Mouse (Mus musculus) embryonic fibroblast, embryonic 13.5 days (primary cell): Measurements from ENCODE around the gene Nudcd2.

Experiments used
- CTCF ChIP-seq: IDR thresholded peaks from 2 replicates; pipeline ENCODE4 v1.5.1; 2011; ENCODE audit warnings: mild to moderate bottlenecking, control low read depth, low read length, moderate library complexity, borderline replicate concordance; ENCODE audit not compliant: insufficient read depth
- POLR2A ChIP-seq: IDR thresholded peaks from 2 replicates; pipeline ENCODE4 v1.6.1; 2011; ENCODE audit warnings: low read depth, mild to moderate bottlenecking, control low read depth, low read length, moderate library complexity

DNA sequence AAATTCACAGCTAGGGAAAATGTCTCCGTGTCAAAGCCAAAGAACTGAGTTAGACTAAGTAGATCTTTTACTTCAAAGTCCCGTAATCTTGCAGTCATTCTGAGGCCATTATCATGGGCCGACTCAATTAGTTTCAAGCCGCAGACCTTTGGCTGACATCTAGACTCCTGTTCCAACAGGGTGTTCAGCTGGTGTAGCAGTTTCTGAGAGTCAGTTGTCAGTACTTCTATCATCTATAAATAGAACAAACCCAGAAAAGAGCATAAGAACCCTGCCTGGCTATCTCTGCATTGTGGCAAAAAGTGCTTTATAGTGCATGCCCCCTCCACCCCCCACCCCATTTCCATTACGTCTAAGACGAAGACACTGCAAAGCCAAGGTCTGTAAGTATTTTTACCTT, 20.4 kb downstream of the Nudcd2 start:
- no peak for TF ChIP-seq CTCF
- TF ChIP-seq POLR2A: no peak
